Mouse (Mus musculus) gastrocnemius, postnatal 10 days (tissue): ENCODE results near the gene Zdhhc14. TPM values are rescaled to one million over a fixed set of nuclear protein-coding genes. Genes with fewer than 3 reads are reported as not detected.

Experiments used
- DNase-seq: peaks from one replicate; pipeline ENCODE4 v3.0.0; 2021; ENCODE audit warnings: mixed read lengths
- long read RNA-seq, 2 experiments: library from polyadenylated mRNA; stranded (forward); transcript quantifications; one replicate each; pipeline ENCODE4 v2.0.0; 2021
- total RNA-seq, 2 experiments: library from RNA; stranded (reverse); gene quantifications; 2 replicates each; pipeline ENCODE4 v1.2.3; 2021

The Zdhhc14 gene
- total RNA-seq, result 1 to 10 TPM; 2.8 to 4.0 TPM
- long read RNA-seq, experiment 1, partial matches to known transcripts, result 2 of 12 reads
- long read RNA-seq, experiment 1, other reads (novel, unspliced or antisense), result 9 of 12 reads
- long read RNA-seq, experiment 2, partial matches to known transcripts, result 2 of 8 reads
- long read RNA-seq, experiment 2, other reads (novel, unspliced or antisense), result 4 of 8 reads

DNA sequence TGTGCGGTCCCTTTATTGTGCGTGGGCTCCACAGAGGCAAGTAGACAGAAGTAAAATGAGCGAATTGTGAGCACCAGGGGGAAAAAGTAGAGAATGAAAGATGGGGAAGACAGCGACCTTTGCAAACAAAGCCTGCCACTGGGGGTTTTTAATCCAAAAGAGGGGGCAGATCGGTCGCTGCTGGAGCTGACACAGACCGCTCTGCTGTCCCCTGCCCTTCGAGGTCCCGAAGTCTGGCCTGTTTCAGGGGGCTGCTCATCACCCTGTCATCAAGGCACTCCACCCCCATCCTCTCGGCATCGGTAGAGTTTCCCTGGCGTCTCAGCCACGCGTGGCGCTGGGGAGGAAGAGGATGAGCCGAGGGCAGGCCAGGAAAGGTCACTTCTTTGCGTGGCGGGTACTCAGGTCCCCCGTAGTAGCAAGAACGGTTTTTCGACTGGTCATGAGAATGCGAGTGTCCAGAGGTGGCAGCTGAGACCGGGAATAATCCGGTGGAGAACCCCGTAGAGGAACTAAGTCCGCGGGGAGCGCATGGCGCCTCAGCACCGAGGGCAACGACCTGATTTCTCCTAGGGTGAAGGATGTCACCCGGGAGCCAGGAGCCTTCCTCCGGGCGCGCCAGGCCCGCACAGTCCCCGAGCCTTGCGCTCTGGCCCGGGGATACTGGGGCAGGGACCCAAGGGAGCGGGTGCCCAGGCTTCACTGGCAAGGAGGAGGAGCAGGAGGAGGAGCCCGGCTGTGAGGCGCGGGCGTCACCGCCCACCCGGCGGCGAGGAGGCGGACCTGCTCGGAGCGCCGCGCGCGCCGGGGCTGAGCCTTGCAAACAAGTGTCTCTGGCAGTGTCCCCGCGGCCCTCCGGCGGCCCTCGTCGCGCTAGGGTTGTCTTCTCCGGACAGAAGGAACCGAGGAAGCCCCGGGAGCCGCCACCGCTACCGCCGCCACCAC, at the start of gene Zdhhc14:
Gene Zdhhc14, plus strand, starts transcription at position 757 of the 945 bp plus-strand sequence.
- peak; percentile 86 for DNase-seq

- DNase-seq, result no peak
These were observed 49.1 kb upstream of the Zdhhc14 start for GRCm38 (mm10) chr17:5443260-5443659.

DNA sequence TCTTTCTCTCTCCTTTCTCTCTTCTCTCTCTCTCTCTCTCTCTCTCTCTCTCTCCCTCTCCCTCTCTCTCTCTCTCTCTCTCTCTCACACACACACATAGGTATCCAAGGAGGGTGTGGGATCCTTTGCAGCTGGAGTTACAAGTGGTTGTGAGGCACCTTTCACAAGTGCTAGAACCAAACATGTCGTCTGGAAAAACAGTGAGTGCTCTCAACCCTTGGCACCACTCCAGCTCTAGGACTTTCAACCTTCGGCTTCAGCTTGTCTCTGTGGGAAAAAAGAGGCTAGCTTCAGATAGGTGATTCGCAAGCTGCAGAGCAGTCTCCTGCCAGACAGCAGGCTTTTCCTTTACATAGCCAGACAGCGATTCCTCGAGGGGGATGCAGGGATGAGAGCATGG, 48.6 kb upstream of the Zdhhc14 start:
- DNase-seq, result no peak

DNA sequence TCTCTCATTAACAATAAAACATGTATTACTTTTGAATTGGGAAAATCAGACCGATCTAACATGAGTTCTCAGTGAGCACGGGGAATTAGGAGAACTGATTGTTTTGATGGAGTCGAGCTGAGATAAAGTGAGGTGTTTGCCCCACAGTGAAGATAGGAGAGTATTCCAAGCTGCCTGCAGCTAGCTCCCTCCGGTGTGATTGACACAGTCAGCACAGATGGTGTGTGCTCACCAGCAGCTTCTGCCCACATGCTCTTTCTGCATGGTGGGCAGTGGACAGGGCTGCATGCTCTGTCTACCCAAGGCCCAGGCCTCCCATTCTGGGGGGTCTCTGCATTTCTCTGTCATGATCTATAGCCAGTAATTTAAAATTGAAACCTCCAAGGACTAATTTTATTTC, 38.7 kb upstream of the Zdhhc14 start:
- DNase-seq, result no peak

DNA sequence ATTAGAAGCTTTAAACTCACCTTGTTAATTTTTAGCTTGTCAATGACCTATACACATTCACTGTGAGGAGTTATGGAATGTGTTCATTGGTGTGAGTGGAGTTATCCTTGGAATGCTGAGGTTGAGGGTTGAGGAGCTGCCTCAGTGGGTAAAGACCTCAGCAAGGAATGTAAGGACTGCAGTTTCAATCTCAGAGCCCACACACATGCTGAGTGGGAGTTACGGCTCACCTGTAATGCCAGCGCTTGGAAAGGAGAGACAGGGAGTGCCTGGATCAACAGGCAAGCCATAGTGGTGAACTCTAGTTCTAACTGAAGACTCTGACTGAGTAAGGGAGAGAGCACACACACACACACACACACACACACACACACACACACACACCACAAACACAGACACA, 28.4 kb upstream of the Zdhhc14 start:
- no peak for DNase-seq

DNA sequence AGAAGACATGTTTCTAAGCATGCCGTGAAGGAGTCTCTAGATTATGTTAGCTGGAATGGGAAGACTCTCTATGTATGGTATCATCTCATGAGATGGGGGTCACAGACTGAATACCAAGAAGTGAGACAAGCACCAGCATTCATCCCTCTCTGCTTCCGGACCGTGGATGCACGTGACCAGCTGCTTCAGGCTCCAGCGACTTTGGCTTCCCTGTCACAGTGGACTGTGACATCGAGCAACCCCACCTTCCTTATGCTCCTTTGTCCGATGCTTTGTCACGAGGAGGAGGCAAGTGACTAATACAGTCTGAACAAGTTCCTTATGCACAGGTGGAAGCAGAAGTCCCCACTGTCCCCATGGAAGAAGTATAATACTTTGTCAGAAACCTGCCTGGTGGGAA, 25.6 kb upstream of the Zdhhc14 start:
- no peak for DNase-seq

DNA sequence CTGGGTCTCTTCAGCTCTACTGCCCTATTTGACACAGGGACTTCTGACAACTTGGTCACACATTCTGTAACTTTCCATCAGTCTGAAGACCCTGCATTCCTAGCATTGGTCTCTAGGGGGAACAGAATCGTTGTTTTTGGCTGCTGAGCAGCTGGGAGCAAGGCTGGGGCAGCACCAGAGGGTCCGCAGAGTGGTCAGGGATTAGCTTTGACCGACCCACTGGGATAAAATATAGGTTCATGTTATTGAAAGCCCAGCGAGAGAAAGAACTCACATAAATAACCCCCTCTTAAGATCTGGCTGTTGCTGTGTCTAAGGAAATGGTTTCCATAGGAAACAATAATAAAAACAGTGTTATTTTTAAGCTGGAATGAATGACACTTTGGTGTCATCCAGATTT, 25.2 kb upstream of the Zdhhc14 start:
- DNase-seq, result no peak

DNA sequence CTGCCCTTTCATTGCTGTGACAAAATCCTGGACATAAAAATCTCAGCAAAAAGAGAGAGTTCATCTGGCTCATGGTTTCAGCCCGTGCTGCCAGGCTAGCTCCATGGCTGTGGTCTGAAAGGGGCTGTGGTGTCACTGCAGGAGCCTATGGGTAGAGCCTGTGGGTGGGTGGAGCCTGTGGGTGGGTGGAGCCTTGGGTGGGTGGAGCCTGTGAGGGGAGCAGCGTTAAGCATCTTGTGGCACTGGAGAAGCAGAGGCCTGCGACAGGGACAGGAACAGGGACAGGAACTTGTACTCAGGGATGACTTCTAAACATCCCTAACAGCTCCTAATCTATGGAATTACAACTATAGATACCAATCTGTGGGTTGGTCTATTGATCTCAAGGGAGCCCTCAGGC, 20.1 kb upstream of the Zdhhc14 start:
- no peak for DNase-seq

DNA sequence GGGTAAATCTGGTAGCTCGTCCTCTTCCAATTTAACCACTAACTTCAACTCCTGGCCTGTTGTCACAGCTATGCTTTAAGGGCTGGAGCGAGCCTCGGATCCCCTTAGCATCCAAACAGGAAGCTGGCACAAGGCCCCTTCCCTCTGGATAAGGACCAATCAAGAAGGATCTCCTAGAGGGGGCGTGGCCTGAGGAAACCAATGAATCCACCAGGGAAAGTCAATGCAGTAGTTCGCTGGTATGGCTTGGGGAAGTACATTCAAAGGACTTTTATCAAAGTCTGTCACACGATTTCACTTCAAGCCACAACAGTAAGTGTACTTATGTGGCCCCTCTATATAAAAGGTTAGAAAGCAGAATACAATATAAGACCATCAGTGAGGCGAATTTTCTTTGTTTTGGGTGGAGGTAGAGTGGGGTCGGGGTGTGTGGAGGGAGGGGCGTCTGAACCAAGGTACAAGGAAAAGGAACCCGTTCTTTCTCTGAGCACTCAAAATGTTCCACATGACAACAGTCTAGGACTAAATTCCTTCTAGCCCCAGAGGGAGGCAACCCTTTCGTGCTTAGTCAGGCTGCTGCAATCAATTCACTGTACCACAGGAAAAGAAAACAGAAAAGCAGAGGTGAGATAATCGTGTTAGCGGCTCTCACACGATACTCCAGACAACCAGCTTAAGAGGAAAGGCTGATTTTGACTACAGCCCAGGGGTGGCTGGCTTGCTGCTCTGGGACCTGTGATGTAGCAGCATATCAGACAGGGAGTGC, 16.2 kb upstream of the Zdhhc14 start:
- DNase-seq, result no peak

DNA sequence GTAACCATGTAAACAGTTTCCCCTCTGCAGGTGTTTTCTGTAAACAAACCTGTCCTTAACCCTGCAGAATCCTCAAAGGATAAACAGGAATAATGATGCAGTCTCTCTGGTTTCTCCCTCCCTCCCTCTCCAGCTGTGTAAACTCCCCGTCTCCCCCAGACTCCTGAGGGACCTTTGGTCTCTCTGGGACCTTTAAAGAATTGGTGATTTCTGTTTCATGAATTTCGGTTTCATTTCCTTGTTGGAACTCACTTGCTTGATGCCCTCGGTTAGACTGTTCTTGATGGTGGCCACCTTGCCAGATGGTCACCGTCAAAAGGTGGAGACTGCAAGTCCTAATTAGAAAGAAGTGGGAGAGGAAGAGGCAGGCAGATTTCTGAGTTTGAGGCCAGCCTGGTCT, 8.9 kb upstream of the Zdhhc14 start:
- DNase-seq, result no peak

GRCm38 (mm10) chr17:5484663-5485062, 7.7 kb upstream of the Zdhhc14 start:
- DNase-seq, result no peak

DNA sequence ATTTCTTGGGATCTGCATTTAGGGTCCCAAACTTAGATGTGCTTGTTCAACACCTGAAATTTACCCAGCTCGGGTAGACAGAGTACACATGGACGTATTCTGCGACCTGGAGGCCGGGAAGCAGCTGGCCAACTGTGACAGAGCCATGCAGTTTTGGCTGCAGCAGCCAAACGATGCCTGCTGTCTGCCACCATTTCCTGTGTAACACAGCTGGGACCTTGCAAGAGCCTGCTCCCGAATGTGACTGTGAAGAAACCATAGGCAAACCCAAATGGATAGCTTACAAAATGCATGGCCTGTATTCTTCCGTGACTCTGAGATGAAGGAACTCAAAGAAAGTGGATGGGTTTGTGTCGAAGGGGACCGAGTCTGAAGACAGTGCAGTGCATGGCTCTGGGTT, 4.2 kb upstream of the Zdhhc14 start:
- DNase-seq, result no peak

DNA sequence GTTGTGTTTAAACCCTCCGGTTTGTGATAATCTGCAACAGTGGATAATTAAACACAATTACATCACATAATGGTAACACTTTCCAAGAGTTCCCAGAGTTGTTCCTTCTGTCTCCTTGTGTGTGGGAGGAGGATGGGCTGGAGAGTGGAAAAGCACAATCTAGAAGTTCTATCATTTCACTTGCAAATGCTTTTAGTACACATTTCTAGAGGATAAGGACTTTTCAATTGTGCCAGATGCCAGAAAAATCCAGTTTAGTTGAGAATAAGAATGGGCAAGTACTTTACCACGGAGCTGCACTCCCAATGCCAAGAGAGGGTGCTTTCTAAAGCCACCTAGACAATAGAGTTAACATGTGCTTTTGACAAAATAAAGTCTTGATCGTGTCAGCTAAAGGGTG, 2.0 kb upstream of the Zdhhc14 start:
- no peak for DNase-seq

- peak; percentile 78 for DNase-seq
These were observed 1.1 kb upstream of the Zdhhc14 start for GRCm38 (mm10) chr17:5491031-5491800.

DNA sequence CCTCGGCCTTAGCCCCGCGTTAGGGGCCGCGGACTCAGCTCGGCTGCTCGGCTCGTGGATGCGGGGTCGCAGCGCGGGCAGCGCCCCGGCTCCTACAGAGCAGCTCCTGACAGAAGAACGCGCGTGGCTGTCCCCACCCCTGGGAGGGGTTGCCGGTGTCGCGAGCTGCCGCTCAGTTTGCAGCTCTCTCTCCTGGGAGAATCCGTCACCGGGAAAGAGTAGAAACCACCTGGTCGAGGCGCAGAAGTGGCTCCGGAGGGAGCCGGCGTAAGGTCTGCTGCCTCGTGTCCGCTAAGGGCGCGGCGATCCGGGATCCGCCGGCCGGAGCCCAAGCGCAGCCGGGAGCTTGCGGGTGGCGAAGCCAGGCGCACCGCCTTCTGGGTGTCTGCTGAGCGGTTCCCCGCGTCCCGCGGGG, 396 bp downstream of the Zdhhc14 start:
- no peak for DNase-seq

GRCm38 (mm10) chr17:5493161-5493771, 909 bp downstream of the Zdhhc14 start:
- DNase-seq, result peak; percentile 41

DNA sequence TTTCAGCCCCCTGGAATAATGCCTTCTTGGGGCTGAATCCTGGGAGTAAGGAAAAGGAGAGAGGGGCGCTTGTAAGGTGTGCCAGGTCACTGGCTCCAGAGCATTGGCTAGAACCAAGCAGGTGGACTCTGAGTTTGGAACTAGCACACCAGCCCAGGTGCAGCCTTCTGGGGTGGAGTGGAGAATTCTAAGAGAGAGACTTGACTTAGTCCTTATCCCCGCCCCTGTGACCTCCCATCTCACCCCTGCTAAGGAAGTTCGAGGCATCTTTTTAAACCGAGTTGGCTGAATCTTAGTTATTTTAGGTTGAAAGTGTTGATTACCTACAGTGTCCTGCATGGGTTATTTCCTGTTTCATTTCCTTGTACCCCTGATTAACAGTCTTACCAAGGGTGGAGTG, 1.5 kb downstream of the Zdhhc14 start:
- no peak for DNase-seq

DNA sequence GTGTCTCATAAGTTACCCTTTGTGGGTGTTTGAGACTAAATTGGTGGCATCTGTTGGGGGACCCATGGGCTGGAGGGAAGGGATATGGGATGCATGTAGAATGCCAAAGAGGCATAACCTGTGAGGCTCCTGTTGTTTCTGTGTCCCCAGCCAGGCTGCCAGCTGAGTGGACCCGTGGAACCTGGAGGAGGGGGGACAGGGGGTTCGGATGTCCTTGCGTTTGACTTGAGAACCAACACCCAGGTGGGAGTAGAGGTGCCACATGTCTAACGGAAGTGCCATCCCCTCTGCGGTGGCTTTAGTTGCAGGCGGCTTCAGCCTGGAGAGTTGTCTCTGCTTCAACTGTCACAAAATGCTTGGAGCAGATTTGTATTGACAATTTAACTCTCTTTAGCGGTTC, 2.5 kb downstream of the Zdhhc14 start:
- DNase-seq, result no peak

DNA sequence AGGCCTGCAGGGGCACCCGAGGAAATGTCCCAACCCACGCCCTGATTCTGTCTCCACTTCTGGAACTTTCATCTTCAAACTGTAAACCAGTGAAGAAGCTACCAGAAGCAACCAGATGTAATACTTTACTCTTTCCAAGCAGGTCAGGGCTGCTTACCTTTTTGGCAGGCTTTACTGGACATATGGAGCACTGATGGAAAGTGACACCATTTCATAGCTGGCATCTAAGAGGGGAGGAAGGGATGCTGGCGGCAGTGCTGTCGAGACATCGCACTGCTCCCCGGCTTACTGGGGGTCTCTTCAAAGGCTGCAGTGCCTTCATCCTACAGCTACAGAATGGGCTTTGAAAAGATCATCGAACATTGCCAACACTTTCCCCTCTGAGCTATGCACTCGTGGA, 5.3 kb downstream of the Zdhhc14 start:
- DNase-seq, result no peak

- no peak for DNase-seq
These were observed 6.6 kb downstream of the Zdhhc14 start for GRCm38 (mm10) chr17:5498996-5499395.

GRCm38 (mm10) chr17:5503981-5504760, 11.8 kb downstream of the Zdhhc14 start:
- no peak for DNase-seq
